Mouse (Mus musculus) megakaryocyte, embryonic 14.5 days (primary cell): ENCODE data around the gene Cdh22. TPM values are rescaled to one million over a fixed set of nuclear protein-coding genes. Genes with fewer than 3 reads are reported as not detected.

Experiments
- H3K27me3 ChIP-seq: replicated peaks from 2 replicates; pipeline ENCODE3; 2012; ENCODE audit warnings: inconsistent platforms
- H3K36me3 ChIP-seq: replicated peaks from 2 replicates; pipeline ENCODE3; 2012; ENCODE audit warnings: low read length, inconsistent platforms, mixed read lengths
- H3K4me1 ChIP-seq: 2 replicates; pipeline ENCODE4 v1.6.1; 2012; ENCODE audit warnings: inconsistent platforms
- H3K4me3 ChIP-seq: replicated peaks from 2 replicates; pipeline ENCODE3; 2012; ENCODE audit warnings: moderate library complexity, mild to moderate bottlenecking, inconsistent platforms
- H3K9me3 ChIP-seq: 2 replicates; pipeline ENCODE4 v1.6.1; 2012; ENCODE audit warnings: inconsistent platforms
- FLI1 ChIP-seq: IDR thresholded peaks from 2 replicates; pipeline ENCODE4 v1.6.1; 2012; ENCODE audit warnings: low read length, inconsistent platforms, mixed read lengths
- GATA1 ChIP-seq: IDR thresholded peaks from 3 replicates; pipeline ENCODE4 v1.6.1; 2012; ENCODE audit warnings: mixed read lengths, low read length, inconsistent platforms, borderline replicate concordance
- polyA plus RNA-seq: library from polyadenylated mRNA; stranded (reverse); fragments of >175 nt; gene quantifications from 2 replicates; pipeline ENCODE4 v1.2.3, GENCODE M21; 2012; ENCODE audit warnings: low replicate concordance; ENCODE audit not compliant: insufficient read depth

Cdh22 gene
- 0.23 TPM in 1 of 2 replicates, not detected in the other for polyA plus RNA-seq

DNA sequence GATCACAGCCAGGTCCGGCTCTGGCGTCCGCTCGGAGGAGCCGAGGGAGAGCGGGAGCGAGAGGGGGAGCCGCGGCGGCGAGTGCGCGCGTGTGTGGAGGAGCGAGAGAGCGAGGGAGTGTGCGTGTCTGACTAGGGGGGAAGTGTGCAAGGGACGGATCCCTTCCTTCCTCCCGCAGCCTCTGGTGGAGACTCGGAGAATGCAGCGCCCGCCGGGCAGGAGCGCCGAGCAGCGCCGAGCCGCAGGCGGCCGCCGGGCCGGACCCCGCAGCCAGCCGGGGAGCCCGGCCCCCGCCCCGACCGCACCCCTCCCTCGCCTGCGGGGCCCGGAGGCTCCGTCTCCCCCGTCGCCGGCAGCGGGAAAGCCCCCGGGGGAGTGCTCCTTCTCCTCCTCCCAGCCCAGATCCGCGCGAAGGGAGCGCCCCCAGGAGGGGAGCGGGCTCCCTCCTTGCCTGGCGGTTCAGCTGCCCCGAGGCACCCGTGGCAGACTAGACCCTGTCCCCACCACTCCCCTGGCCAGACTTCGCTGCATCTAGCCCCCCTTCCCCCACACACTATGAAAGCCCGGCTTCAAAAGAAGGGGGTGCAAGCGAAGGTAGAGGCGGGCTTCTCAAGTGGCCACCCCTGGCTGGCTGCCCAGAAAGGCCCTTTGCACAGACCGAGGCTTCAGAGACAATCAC lies at the start of gene Cdh22:
TSS of gene Cdh22 (minus strand) at position 241 of the 679 bp plus-strand sequence.
- Histone ChIP-seq H3K9me3 (no peaks in the 10 kb centered on the region), H3K27me3 (peaks cover 98% of the 10 kb centered on the region), H3K36me3 (no peaks in the 10 kb centered on the region), H3K4me1 (peaks cover 19% of the 10 kb centered on the region), H3K4me3 (peak within 1 kb of the TSS; percentile 89)
- TF ChIP-seq GATA1 (no peak), FLI1 (no peak)

DNA sequence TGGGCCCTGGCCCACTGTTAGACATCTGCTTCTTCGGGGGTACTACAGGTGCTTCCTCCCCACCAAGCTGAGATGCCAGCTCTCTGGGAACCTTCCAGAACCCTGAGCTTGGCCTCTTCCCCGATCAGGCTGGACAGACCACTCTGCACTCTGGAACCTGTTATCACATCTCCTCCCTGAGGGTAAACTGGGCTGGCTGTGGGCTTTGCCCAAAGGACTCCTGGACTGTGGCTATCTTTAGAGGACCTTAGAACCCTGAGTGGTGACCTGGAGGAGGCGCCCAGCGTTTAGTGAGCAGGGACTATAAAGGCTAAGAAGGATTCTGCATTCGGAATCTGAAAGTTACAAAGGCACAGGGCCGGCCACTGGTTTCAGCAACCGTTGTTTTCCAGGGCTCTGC lies 49.7 kb upstream of the Cdh22 start:
- H3K4me1 ChIP-seq, result peaks cover 45% of the 10 kb centered on the region
- no peaks in the 10 kb centered on the region for H3K9me3 ChIP-seq
- H3K36me3 ChIP-seq, result peaks cover 53% of the 10 kb centered on the region
- peaks cover 3% of the 10 kb centered on the region for H3K27me3 ChIP-seq
- no peak overlapping the region for H3K4me3 ChIP-seq
- no peak for TF ChIP-seq GATA1
- TF ChIP-seq FLI1, result no peak

DNA sequence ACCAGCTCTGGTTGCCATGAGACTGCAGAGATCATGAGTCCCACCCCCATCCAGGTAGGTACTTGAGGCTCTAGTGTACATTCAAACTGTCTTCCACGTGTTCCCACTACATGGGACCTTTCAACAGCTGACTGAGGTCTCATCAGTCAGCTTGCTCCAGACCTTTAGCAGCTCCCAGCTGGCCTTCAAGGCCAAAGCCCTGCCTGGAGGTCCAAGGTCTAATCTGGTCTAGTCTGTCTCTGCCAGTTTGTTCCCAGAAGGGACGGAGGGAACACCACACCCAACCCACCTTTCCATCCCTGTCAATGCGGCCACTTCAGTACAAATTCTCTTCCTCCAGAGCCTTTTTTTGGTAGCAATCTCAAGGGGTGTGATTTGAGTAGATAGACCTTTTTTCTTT lies 49.0 kb upstream of the Cdh22 start:
- Histone ChIP-seq H3K4me1 (peaks cover 40% of the 10 kb centered on the region), H3K4me3 (no peak overlapping the region), H3K36me3 (peaks cover 55% of the 10 kb centered on the region), H3K27me3 (peaks cover 3% of the 10 kb centered on the region), H3K9me3 (no peaks in the 10 kb centered on the region)
- TF ChIP-seq GATA1, result no peak
- TF ChIP-seq FLI1, result no peak

DNA sequence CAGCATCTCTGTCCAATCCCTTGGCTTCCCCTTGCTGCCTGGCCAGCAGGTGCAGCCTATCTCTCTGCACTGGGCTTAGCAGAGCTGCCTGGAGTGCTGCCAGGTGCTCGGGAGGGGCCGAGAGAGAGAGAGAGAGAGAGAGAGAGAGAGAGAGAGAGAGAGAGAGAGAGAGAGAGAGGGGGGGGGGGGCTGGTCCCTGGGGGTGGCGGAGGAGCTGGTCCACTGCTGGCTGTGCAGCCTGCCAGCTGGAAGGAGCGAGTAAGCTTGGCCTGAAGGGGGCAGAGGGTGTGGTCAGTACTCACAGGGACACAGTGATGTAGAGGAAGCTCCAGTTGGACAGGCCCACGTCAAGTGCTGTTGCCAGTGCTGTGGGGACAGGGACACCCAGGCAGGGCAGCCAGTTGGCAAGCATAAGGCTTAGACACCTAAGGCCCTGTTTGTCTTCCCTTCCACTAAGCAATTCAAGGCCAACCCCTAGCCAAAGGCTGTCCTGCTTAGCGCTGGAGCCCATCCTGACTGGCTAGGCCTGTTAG lies 47.2 kb upstream of the Cdh22 start:
- peaks cover 22% of the 10 kb centered on the region for H3K4me1 ChIP-seq
- peaks cover 73% of the 10 kb centered on the region for H3K36me3 ChIP-seq
- H3K4me3 ChIP-seq, result no peak overlapping the region
- no peaks in the 10 kb centered on the region for H3K9me3 ChIP-seq
- H3K27me3 ChIP-seq, result peaks cover 3% of the 10 kb centered on the region
- TF ChIP-seq GATA1 (no peak), FLI1 (no peak)

DNA sequence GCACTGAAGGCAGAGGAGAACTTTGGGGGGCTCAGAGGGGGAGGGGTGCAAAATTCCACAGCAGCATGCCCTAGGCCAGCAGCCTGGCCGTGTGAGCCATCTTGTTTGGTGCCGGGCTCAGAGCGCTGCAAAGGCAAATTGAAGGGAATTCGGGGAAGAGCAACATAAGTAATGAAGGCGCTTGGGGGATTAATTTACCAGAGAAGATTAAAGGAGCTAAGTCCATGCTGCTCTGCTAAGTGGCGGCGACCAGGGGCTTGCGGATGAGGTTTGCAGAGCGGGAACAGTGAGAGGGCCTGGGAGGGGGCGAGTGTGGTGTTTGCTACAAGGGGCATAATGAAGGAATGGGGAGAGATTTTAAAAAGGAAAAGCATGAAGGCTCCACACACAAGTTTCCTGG lies 44.7 kb upstream of the Cdh22 start:
- no peaks in the 10 kb centered on the region for H3K9me3 ChIP-seq
- H3K36me3 ChIP-seq, result peaks cover 81% of the 10 kb centered on the region
- no peak overlapping the region for H3K4me3 ChIP-seq
- H3K4me1 ChIP-seq, result peaks cover 3% of the 10 kb centered on the region; the same call in 1 of the 2 replicates
- no peak for TF ChIP-seq FLI1
- no peak for TF ChIP-seq GATA1
- H3K27me3 ChIP-seq, result peaks cover 7% of the 10 kb centered on the region

DNA sequence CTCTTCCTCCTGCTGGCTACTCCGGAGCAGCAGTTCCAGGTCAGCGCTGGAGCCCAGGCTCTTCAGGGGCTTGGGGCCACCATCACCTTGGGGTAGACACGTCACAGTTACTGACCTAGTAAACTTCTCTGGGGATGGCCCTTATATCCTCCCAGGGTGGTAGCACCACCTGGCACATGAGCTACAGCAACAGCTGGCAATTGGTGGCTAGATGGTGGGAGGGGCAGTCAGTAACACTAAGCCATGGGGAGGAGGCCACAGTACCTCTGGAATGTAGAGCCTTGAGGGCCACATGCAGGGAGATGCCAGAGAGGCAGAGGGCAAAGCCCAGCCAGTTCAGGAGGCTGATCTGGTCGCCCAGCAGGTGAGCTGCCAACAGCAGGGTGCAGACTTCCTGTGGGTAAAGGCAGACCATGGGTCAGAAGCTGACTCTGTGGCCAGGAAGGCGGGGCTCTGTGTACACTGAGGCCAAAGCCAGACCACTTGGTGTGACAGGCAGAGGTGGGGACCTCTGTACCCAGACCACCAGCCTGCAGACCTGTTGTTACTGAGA lies 42.6 kb upstream of the Cdh22 start:
- Histone ChIP-seq H3K9me3 (no peaks in the 10 kb centered on the region), H3K4me1 (peaks cover 11% of the 10 kb centered on the region), H3K27me3 (peaks cover 17% of the 10 kb centered on the region), H3K4me3 (no peak overlapping the region), H3K36me3 (peaks cover 62% of the 10 kb centered on the region)
- TF ChIP-seq FLI1, result no peak

DNA sequence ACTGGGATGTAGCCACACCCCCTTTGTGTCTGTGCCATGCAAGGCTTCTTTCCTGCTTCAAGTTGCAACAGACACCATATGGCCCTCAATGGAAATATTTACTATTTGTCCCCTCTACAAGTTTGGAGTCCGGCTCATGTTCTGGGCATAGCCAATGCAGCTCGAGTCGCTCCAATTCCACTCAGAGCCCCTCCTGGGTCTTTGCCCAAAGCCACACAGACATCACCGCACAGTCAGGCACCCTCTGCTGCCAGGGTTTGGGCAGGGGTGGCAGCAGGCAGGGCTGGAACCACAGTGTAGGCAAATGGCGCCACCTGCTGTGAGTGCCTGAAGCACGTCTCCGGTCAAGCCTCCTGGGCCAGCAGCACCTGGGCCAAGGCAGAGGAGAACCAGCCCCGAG lies 41.2 kb upstream of the Cdh22 start:
- peaks cover 31% of the 10 kb centered on the region for H3K27me3 ChIP-seq
- TF ChIP-seq GATA1 (no peak), FLI1 (no peak)
- peaks cover 13% of the 10 kb centered on the region for H3K4me1 ChIP-seq
- peaks cover 49% of the 10 kb centered on the region for H3K36me3 ChIP-seq
- H3K9me3 ChIP-seq, result no peaks in the 10 kb centered on the region
- no peak overlapping the region for H3K4me3 ChIP-seq

DNA sequence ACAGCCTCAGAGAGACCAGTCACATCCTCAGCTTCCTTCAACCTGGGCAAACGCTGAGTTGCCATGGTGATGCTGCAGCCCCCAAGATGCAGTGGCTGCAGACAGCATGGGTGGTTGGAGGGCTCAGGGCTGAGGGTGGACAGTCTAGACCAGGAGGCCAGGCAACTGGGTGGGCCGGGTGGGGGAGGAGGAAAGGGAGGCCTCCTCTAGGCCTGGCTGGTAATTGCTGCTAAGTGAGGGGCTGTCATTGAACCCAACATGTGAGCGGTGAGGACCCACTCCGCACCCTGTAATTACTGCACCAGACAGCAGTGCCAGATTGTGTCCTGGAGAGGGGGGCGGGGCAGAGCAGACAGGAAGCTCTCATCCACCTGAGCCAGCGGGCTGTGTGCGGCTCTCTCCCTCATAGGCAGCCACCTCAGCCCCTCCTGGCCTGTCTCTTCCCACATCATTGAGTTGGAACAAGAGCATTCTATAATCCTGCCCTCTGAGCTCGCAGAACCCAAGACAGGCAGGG lies 40.5 kb upstream of the Cdh22 start:
- Histone ChIP-seq H3K9me3 (no peaks in the 10 kb centered on the region), H3K4me3 (no peak overlapping the region), H3K27me3 (peaks cover 33% of the 10 kb centered on the region), H3K4me1 (peaks cover 14% of the 10 kb centered on the region), H3K36me3 (peaks cover 43% of the 10 kb centered on the region)
- no peak for TF ChIP-seq GATA1
- no peak for TF ChIP-seq FLI1

DNA sequence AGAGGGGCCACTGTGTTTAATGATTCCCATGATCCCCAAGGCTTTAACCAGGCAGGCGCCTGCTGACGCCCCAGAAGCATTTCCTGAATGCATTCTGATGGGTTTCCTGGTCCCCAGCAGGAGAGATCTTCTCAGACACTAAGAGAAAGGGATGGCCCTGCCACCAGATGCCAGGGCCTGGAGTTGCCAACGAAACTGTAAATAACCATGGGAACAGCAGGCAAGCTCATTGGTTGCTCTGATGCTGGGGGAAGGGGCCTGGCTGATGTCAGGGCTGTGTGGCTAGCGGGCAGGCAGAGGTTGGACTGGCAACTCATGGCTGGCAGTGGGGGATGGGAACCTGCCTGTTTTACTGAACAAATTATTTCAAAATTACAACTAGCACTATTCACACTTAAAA lies 38.9 kb upstream of the Cdh22 start:
- H3K4me1 ChIP-seq, result peaks cover 14% of the 10 kb centered on the region
- H3K27me3 ChIP-seq, result peaks cover 41% of the 10 kb centered on the region
- H3K36me3 ChIP-seq, result peaks cover 27% of the 10 kb centered on the region
- no peaks in the 10 kb centered on the region for H3K9me3 ChIP-seq
- TF ChIP-seq FLI1 (no peak), GATA1 (no peak)
- H3K4me3 ChIP-seq, result no peak overlapping the region

DNA sequence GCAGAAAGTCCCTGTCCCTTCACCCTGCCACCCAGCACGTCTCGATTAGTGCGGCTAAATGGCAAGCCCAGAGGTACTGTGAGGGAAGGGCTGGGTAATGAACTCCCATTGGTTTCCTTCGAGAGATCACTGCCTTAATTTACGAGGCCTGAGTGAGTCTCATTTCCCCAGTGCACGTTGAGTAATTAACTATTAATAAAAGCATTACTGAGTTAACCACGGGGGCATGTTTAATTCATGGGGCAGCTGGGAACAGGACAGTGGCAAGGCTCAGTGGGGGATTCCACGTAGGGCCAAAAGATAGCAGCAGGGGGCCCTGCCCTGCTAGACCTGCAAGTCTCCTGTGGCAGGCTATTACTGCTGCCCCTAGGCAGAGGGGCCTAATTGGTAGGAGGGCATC lies 36.7 kb upstream of the Cdh22 start:
- H3K4me3 ChIP-seq, result peak overlapping the region; percentile 0
- TF ChIP-seq GATA1, result no peak
- TF ChIP-seq FLI1, result no peak
- H3K36me3 ChIP-seq, result peaks cover 4% of the 10 kb centered on the region
- no peaks in the 10 kb centered on the region for H3K9me3 ChIP-seq
- peaks cover 14% of the 10 kb centered on the region for H3K4me1 ChIP-seq
- H3K27me3 ChIP-seq, result peaks cover 59% of the 10 kb centered on the region
